Mouse (Mus musculus) kidney, embryonic 16.5 days (tissue): ENCODE results near the gene Aes. TPM values are rescaled to one million over a fixed set of nuclear protein-coding genes. Genes with fewer than 3 reads are reported as not detected.

Experiments
- ATAC-seq: fragments of 200-750 bp; cut with Nextera tagmentation; 2 replicates; pipeline ENCODE4 v1.8.0; 2017; ENCODE audit warnings: moderate TSS enrichment; ENCODE audit not compliant: low FRiP score, low TSS enrichment
- H3K27ac ChIP-seq: fragments of 300-500 bp; sonication (generic); 2 replicates; pipeline ENCODE4 v1.5.1; 2014; ENCODE audit warnings: low read length
- H3K27me3 ChIP-seq: fragments of 300-500 bp; sonication (generic); 2 replicates; pipeline ENCODE4 v1.6.1; 2014; ENCODE audit warnings: low read length, control low read depth, mixed read lengths; ENCODE audit not compliant: insufficient read depth
- H3K36me3 ChIP-seq: fragments of 300-500 bp; sonication (generic); 2 replicates; pipeline ENCODE4 v1.6.1; 2014; ENCODE audit warnings: low read length, control low read depth, mixed read lengths; ENCODE audit not compliant: insufficient read depth
- H3K4me1 ChIP-seq: fragments of 300-500 bp; sonication (generic); 2 replicates; pipeline ENCODE4 v1.6.1; 2014; ENCODE audit warnings: low read length, control low read depth, mixed read lengths; ENCODE audit not compliant: insufficient read depth
- H3K4me2 ChIP-seq: fragments of 300-500 bp; sonication (generic); replicated peaks from 2 replicates; pipeline ENCODE4 v1.6.1; 2014; ENCODE audit warnings: low read depth, low read length
- H3K4me3 ChIP-seq: fragments of 300-500 bp; sonication (generic); 2 replicates; pipeline ENCODE4 v1.5.1; 2014; ENCODE audit warnings: mild to moderate bottlenecking, low read length
- H3K9ac ChIP-seq: fragments of 300-500 bp; sonication (generic); replicated peaks from 2 replicates; pipeline ENCODE4 v1.6.1; 2014; ENCODE audit warnings: low read length
- H3K9me3 ChIP-seq: fragments of 300-500 bp; sonication (generic); 2 replicates; pipeline ENCODE4 v1.6.1; 2016; ENCODE audit warnings: low read length, control low read depth
- WGBS: fragments of 180-500 bp; shearing (Covaris S2); extraction: QIAGEN DNeasy Blood & Tissue Kit; methylation state at CpG from one replicate; pipeline ENCODE4 v1.1.7; 2014; 5-methylcytosine and 5-hydroxymethylcytosine counted together
- polyA plus RNA-seq: library from polyadenylated mRNA; unstranded; fragments of >200 nt; fragmentation: Nextera tagmentation; extraction: Ambion mirVana; gene quantifications from 2 replicates; pipeline ENCODE4 v1.2.1, GENCODE M21; 2015

Aes gene
- polyA plus RNA-seq, 1 experiment from 2014 or later, result 487 TPM

GRCm38 (mm10) chr10:81524051-81524605, 35.2 kb upstream of the Aes start, which contains the start of gene Gna15:
Gene Gna15, minus strand, starts transcription at chr10:81524225.
- WGBS, result 23% methylated on average over 9 of the region's 9 CpGs
- peak within 1 kb of the TSS; percentile 11; the same call in 1 of the 2 replicates for H3K4me3 ChIP-seq
- ATAC-seq, result no peak
- no peaks in the 10 kb centered on the region for H3K27me3 ChIP-seq
- H3K4me1 ChIP-seq, result peaks cover 3% of the 10 kb centered on the region; the same call in 1 of the 2 replicates
- no peak within 1 kb of the TSS for H3K27ac ChIP-seq
- peak within 1 kb of the TSS; percentile 48; the same call in 1 of the 2 replicates for H3K9ac ChIP-seq
- H3K9me3 ChIP-seq, result no peaks in the 10 kb centered on the region
- H3K4me2 ChIP-seq, result no peak within 1 kb of the TSS; the same call in 1 of the 2 replicates
- peaks cover 7% of the 10 kb centered on the region; the same call in 1 of the 2 replicates for H3K36me3 ChIP-seq

- H3K4me1 ChIP-seq, result peaks cover 3% of the 10 kb centered on the region; the same call in 1 of the 2 replicates
- H3K9me3 ChIP-seq, result no peaks in the 10 kb centered on the region
- no peak overlapping the region for H3K27ac ChIP-seq
- ATAC-seq, result no peak
- H3K9ac ChIP-seq, result no peak overlapping the region
- H3K4me2 ChIP-seq, result no peak overlapping the region
- no peaks in the 10 kb centered on the region for H3K27me3 ChIP-seq
- 58% methylated on average over 12 of the region's 13 CpGs for WGBS
- H3K4me3 ChIP-seq, result no peak overlapping the region
- H3K36me3 ChIP-seq, result peaks cover 15% of the 10 kb centered on the region
These were observed 34.1 kb upstream of the Aes start for GRCm38 (mm10) chr10:81525017-81525694.

GRCm38 (mm10) chr10:81526779-81527178, 32.5 kb upstream of the Aes start:
- Histone ChIP-seq H3K9me3 (no peaks in the 10 kb centered on the region), H3K36me3 (peaks cover 31% of the 10 kb centered on the region)
- ATAC-seq, result peak; percentile 73

GRCm38 (mm10) chr10:81534826-81535225, 24.5 kb upstream of the Aes start:
- ATAC-seq, result peak; percentile 58; the same call in 1 of the 2 replicates
- H3K36me3 ChIP-seq, result peaks cover 36% of the 10 kb centered on the region

More at GRCm38 (mm10) chr10:81526779-81527178, 32.5 kb upstream of the Aes start:
- Histone ChIP-seq H3K27me3 (no peaks in the 10 kb centered on the region), H3K4me1 (peaks cover 3% of the 10 kb centered on the region; the same call in 1 of the 2 replicates), H3K27ac (no peak overlapping the region), H3K9ac (no peak overlapping the region), H3K4me2 (no peak overlapping the region), H3K4me3 (no peak overlapping the region)
- WGBS, result 11% methylated on average over 14 of the region's 14 CpGs

GRCm38 (mm10) chr10:81536734-81537133, 22.6 kb upstream of the Aes start:
- 78% methylated on average over 6 of the region's 6 CpGs for WGBS
- no peak overlapping the region for H3K9ac ChIP-seq
- H3K4me1 ChIP-seq, result peaks cover 2% of the 10 kb centered on the region
- no peak overlapping the region for H3K4me2 ChIP-seq
- no peak overlapping the region for H3K27ac ChIP-seq
- ATAC-seq, result no peak
- no peaks in the 10 kb centered on the region for H3K9me3 ChIP-seq
- no peaks in the 10 kb centered on the region for H3K27me3 ChIP-seq
- H3K36me3 ChIP-seq, result peaks cover 17% of the 10 kb centered on the region
- H3K4me3 ChIP-seq, result no peak overlapping the region

More at GRCm38 (mm10) chr10:81534826-81535225, 24.5 kb upstream of the Aes start:
- 61% methylated on average over 16 of the region's 16 CpGs for WGBS
- Histone ChIP-seq H3K27ac (no peak overlapping the region), H3K4me1 (no peaks in the 10 kb centered on the region), H3K4me3 (no peak overlapping the region), H3K4me2 (no peak overlapping the region), H3K27me3 (no peaks in the 10 kb centered on the region), H3K9me3 (no peaks in the 10 kb centered on the region), H3K9ac (no peak overlapping the region)

GRCm38 (mm10) chr10:81537429-81537828, 21.9 kb upstream of the Aes start:
- ATAC-seq, result no peak
- WGBS, result 87% methylated on average over 2 of the region's 2 CpGs
- Histone ChIP-seq H3K4me3 (no peak overlapping the region), H3K9me3 (no peaks in the 10 kb centered on the region), H3K9ac (no peak overlapping the region), H3K27me3 (no peaks in the 10 kb centered on the region), H3K4me1 (peaks cover 9% of the 10 kb centered on the region), H3K4me2 (no peak overlapping the region), H3K27ac (no peak overlapping the region), H3K36me3 (peaks cover 11% of the 10 kb centered on the region)

- 80% methylated on average over 3 of the region's 3 CpGs for WGBS
- H3K36me3 ChIP-seq, result peaks cover 4% of the 10 kb centered on the region; the same call in 1 of the 2 replicates
- H3K27ac ChIP-seq, result no peak overlapping the region
- ATAC-seq, result no peak
- H3K9ac ChIP-seq, result no peak overlapping the region
- H3K27me3 ChIP-seq, result no peaks in the 10 kb centered on the region
- no peak overlapping the region for H3K4me3 ChIP-seq
- no peak overlapping the region for H3K4me2 ChIP-seq
- peaks cover 20% of the 10 kb centered on the region for H3K4me1 ChIP-seq
- H3K9me3 ChIP-seq, result no peaks in the 10 kb centered on the region
These were observed 20.8 kb upstream of the Aes start for GRCm38 (mm10) chr10:81538321-81539048.

- H3K27me3 ChIP-seq, result no peaks in the 10 kb centered on the region
- no peaks in the 10 kb centered on the region; the same call in 1 of the 2 replicates for H3K36me3 ChIP-seq
- 76% methylated on average over 5 of the region's 5 CpGs for WGBS
- peaks cover 32% of the 10 kb centered on the region for H3K4me1 ChIP-seq
- ATAC-seq, result no peak
- no peak overlapping the region for H3K4me2 ChIP-seq
- no peaks in the 10 kb centered on the region for H3K9me3 ChIP-seq
- peak overlapping the region; percentile 63 for H3K27ac ChIP-seq
- no peak overlapping the region for H3K4me3 ChIP-seq
- peak overlapping the region; percentile 54 for H3K9ac ChIP-seq
These were observed 17.9 kb upstream of the Aes start for GRCm38 (mm10) chr10:81541363-81541762.

- peak overlapping the region; percentile 63 for H3K27ac ChIP-seq
- H3K27me3 ChIP-seq, result no peaks in the 10 kb centered on the region
- peak overlapping the region; percentile 26 for H3K4me2 ChIP-seq
- no peaks in the 10 kb centered on the region for H3K9me3 ChIP-seq
- WGBS, result 42% methylated on average over 10 of the region's 10 CpGs
- H3K36me3 ChIP-seq, result no peaks in the 10 kb centered on the region; the same call in 1 of the 2 replicates
- peaks cover 32% of the 10 kb centered on the region for H3K4me1 ChIP-seq
- H3K9ac ChIP-seq, result peak overlapping the region; percentile 54
- no peak for ATAC-seq
- no peak overlapping the region for H3K4me3 ChIP-seq
These were observed 17.5 kb upstream of the Aes start for GRCm38 (mm10) chr10:81541803-81542202.
